Mouse (Mus musculus) left cerebral cortex, postnatal 10 days (tissue): ENCODE data around the gene Nicn1. TPM values are rescaled to one million over a fixed set of nuclear protein-coding genes. Genes with fewer than 3 reads are reported as not detected.
"Not testable (repeated sequence)": the region's sequence is repeated elsewhere in the genome, so short reads cannot be mapped to it uniquely, and the experiment has no call there.

Experiments used
- DNase-seq, 2 experiments: peaks; one replicate each; pipeline ENCODE4 v3.0.0; 2021 to 2022; ENCODE audit warnings: low spot score in 2 of 2, mixed read lengths in 1 of 2; ENCODE audit errors: extremely low spot score in 1 of 2
- intact Hi-C: fragments of 180-260 bp; cut with DNase I; formaldehyde crosslinking; loops from one replicate; pipeline ENCODE4 v1.15.1; 2025
- total RNA-seq, 2 experiments: library from RNA; stranded (reverse); gene quantifications; 2 replicates each; pipeline ENCODE4 v1.2.3; 2021

The Nicn1 gene
- total RNA-seq, 2 experiments from 2014 or later: 118 to 122 TPM

- intact Hi-C loops: no loop called here
- no peak for DNase-seq
Measured at GRCm38 (mm10) chr9:108317572-108317971, 27.3 kb downstream of the Nicn1 start.

GRCm38 (mm10) chr9:108318462-108318861 is 28.2 kb downstream of the Nicn1 start:
- intact Hi-C loops: no loop called here
- no peak for DNase-seq

- DNase-seq, intact Hi-C loops: not testable (repeated sequence)
Measured at GRCm38 (mm10) chr9:108322054-108322453, 31.8 kb downstream of the Nicn1 start.

- intact Hi-C loops: no loop called here
- no peak for DNase-seq
Measured at GRCm38 (mm10) chr9:108324784-108325183, 34.6 kb downstream of the Nicn1 start.

- intact Hi-C loops: no loop called here
- no peak for DNase-seq
Measured at GRCm38 (mm10) chr9:108325811-108326210, 35.6 kb downstream of the Nicn1 start.

- DNase-seq: no peak
- intact Hi-C loops: no loop called here
Measured at GRCm38 (mm10) chr9:108337848-108338550, 47.8 kb downstream of the Nicn1 start.

GRCm38 (mm10) chr9:108338551-108338885 is 48.3 kb downstream of the Nicn1 start:
- intact Hi-C loops: no loop called here
- DNase-seq: no peak

GRCm38 (mm10) chr9:108338886-108339781 is 48.9 kb downstream of the Nicn1 start, which contains the start of gene Gpx1:
TSS of gene Gpx1 (plus strand) at chr9:108338903.
- DNase-seq: peak; percentile 83 to 95
- intact Hi-C loops: no loop called here

GRCm38 (mm10) chr9:108339886-108340257 is 49.6 kb downstream of the Nicn1 start:
- intact Hi-C loops: no loop called here
- DNase-seq: no peak

- no peak for DNase-seq
Measured at GRCm38 (mm10) chr9:108340258-108341138, 50.3 kb downstream of the Nicn1 start.

GRCm38 (mm10) chr9:108341139-108341475 is 50.9 kb downstream of the Nicn1 start:
- DNase-seq: no peak
- intact Hi-C loops: no loop called here

More at GRCm38 (mm10) chr9:108340258-108341138, 50.3 kb downstream of the Nicn1 start:
- intact Hi-C loops: no loop called here

- no peak for DNase-seq
- intact Hi-C loops: no loop called here
Measured at GRCm38 (mm10) chr9:108341801-108342200, 51.6 kb downstream of the Nicn1 start.

- intact Hi-C loops: no loop called here
- no peak for DNase-seq
Measured at GRCm38 (mm10) chr9:108342301-108342831, 52.1 kb downstream of the Nicn1 start.

GRCm38 (mm10) chr9:108343331-108343730 is 53.1 kb downstream of the Nicn1 start:
- intact Hi-C loops: no loop called here
- DNase-seq: no peak

- no peak for DNase-seq
- intact Hi-C loops: no loop called here
Measured at GRCm38 (mm10) chr9:108343835-108344234, 53.6 kb downstream of the Nicn1 start.

- intact Hi-C loops: no loop called here
- no peak for DNase-seq
Measured at GRCm38 (mm10) chr9:108344471-108344870, 54.2 kb downstream of the Nicn1 start.
